Mouse (Mus musculus) cerebellum, adult 9-11 months (tissue): ENCODE data around the gene Galnt9.
A peak's percentile ranks its signal among the peaks of the same experiment; 100 is the strongest.

ENCODE experiments used
- DNase-seq: peaks from one replicate; pipeline ENCODE4 v3.0.0; 2022

The Galnt9 gene

DNA sequence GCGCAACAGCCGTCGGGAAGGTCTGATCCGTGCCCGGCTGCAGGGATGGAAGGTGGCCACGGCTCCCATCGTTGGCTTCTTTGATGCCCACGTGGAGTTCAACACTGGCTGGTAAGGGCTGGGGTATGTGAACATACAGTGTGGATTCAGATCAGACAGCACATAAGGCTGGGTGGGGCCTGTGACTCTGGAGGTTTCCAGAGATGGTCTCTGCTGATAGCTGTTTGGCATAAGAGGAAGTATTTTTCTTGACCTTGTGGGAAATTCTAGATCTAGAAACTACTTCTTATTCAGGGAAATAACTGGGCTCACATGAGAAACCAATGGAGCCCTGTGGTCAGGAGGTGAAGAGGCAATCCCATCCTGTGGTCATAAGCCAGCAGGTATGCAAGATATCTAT is 45.7 kb downstream of the Galnt9 start:
- DNase-seq, result no peak

GRCm38 (mm10) chr5:110594465-110594864 is 50.3 kb downstream of the Galnt9 start:
- no peak for DNase-seq

- no peak for DNase-seq
Observed at GRCm38 (mm10) chr5:110595341-110595740, 51.2 kb downstream of the Galnt9 start.

GRCm38 (mm10) chr5:110596086-110596780 is 52.1 kb downstream of the Galnt9 start:
- peak; percentile 52 for DNase-seq

DNA sequence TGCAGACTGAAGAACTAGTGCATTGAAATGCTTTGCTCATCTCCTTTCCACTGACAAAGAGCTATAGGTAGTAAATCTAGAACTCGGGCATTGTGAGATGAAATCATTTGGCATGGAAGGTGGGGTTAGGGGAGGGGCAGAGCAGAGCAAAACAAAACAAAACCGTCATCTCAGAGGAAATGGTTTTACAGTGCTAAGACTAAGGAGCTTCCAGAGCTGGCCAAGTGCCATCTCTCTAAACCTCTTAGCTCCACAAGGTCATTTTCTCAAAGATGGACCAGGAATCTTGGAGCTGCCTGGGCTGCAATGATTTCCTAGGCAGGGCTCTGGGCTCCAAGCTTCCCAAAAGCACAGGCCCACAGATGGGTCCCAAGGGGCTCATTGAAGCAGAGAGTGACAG is 53.3 kb downstream of the Galnt9 start:
- DNase-seq, result no peak

GRCm38 (mm10) chr5:110598298-110599095 is 54.3 kb downstream of the Galnt9 start:
- DNase-seq, result no peak

GRCm38 (mm10) chr5:110603016-110603685 is 59.0 kb downstream of the Galnt9 start:
- no peak for DNase-seq

DNA sequence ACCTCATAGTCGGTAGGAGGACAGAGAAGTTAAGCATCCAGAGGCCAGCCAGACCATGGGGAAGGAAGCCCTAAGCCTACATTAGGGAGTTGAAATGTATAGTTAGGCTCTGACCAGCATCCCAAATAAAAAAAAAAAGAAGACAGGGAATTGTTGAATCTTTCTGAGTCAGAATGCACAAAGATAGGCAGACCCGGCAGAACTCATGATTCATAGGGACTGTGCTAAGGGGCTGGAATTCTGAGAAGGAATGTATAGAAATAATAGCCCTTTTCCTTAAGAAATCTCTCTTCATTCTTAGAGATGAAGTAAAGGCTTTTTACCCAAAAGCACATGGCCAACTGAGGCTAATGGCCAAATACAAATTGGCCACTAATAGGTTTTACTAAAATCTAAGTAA is 60.2 kb downstream of the Galnt9 start:
- DNase-seq, result no peak

DNA sequence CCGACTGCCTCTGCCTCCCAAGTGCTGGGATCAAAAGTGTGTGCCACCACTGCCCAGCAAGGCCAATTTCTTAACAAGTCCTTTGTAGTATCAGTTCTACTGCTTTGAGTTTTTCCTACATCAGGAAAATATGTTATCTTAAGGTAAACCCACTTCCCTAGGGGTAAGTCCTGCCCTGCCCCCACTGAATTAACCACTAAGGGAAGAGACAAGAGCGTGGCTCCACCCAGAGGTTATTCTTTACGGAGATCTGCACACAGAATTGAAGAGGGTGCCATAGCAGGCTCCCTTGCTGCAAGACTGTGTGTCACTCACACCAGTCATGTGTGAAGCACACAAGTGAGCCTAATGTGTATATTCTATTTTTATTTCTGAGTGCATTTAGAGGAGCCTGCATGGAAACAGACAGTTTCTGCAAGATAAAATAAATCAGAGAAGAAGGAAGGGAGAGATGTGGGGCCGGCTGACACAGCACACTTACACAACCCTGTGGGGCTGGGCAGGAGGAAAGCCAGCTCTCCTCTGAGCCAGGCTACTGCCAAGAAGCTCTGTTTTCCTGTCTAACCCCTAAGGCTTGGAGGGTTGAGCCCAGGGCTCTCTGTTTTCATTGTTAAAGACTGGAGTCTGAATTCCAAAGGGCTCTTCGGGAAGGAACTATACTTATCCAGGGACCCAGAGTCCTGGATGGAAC is 61.5 kb downstream of the Galnt9 start:
- no peak for DNase-seq

- no peak for DNase-seq
Observed at GRCm38 (mm10) chr5:110607767-110608166, 63.6 kb downstream of the Galnt9 start.

DNA sequence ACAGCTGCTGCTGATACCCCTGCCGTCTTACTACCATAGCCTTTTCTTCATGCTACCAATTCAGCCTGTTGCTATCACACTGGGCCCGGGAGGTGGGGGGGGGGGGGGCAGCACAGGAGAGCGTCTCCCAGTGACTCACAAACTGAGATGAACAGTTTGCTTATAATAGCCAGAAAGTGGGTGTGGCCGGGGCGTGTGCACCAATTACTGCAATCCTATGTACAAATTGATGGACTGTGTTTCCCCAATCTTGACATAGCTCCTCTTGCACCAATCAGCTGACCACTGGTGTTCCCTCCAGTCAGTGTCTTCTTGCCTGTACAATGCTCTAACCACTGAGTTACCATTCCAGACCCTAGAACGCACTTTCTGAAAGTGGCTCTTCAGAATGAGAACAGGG is 64.2 kb downstream of the Galnt9 start:
- no peak for DNase-seq

GRCm38 (mm10) chr5:110608941-110609340 is 64.8 kb downstream of the Galnt9 start:
- no peak for DNase-seq

- no peak for DNase-seq
Observed at GRCm38 (mm10) chr5:110609425-110609824, 65.3 kb downstream of the Galnt9 start.

GRCm38 (mm10) chr5:110609868-110610267 is 65.7 kb downstream of the Galnt9 start:
- DNase-seq, result peak; percentile 36

GRCm38 (mm10) chr5:110610484-110610883 is 66.3 kb downstream of the Galnt9 start:
- DNase-seq, result no peak

- peak; percentile 55 for DNase-seq
Observed at GRCm38 (mm10) chr5:110611435-110612158, 67.4 kb downstream of the Galnt9 start.

DNA sequence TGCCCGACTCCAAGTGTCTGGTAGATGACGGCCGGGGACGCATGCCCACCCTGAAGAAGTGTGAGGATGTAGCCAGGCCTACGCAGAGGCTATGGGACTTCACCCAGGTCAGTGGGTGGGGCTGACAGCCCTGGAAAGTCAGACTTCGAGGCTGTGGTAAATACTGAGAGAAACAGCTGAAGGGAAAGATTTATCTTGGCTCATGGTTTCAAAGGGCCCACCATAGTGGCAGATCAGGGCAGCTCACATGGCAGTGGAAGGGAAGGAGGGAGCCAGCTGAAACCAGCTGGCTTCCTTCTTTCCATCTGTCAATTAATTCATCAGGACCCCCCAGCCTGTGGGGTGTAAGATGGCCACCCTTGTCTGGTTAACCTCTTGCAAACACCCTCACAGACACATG is 75.1 kb downstream of the Galnt9 start:
- DNase-seq, result no peak

- DNase-seq, result no peak
Observed at GRCm38 (mm10) chr5:110624319-110624718, 80.2 kb downstream of the Galnt9 start.

GRCm38 (mm10) chr5:110627351-110627750 is 83.2 kb downstream of the Galnt9 start:
- DNase-seq, result no peak

- no peak for DNase-seq
Observed at GRCm38 (mm10) chr5:110628156-110628555, 84.0 kb downstream of the Galnt9 start.

GRCm38 (mm10) chr5:110629525-110630120 is 85.5 kb downstream of the Galnt9 start:
- no peak for DNase-seq
